Mouse (Mus musculus) heart, adult 2 months (tissue): Measurements from ENCODE around the gene Acot6.

Source experiments
- EP300 ChIP-seq: fragments of 200-500 bp; IDR thresholded peaks from 2 replicates; pipeline ENCODE4 v1.6.1; 2011; ENCODE audit warnings: low read depth, low read length, control low read depth; ENCODE audit not compliant: insufficient read depth
- POLR2A ChIP-seq: fragments of 200-500 bp; IDR thresholded peaks from 2 replicates; pipeline ENCODE4 v1.6.1; 2011; ENCODE audit warnings: mild to moderate bottlenecking, low read depth, low read length, control low read depth; ENCODE audit not compliant: insufficient read depth

GRCm38 (mm10) chr12:84129931-84130330 lies 29.5 kb downstream of the Acot6 start:
- no peak for TF ChIP-seq EP300
- no peak for TF ChIP-seq POLR2A
